Mouse (Mus musculus): ENCODE measurements around the gene Ldb2. TPM values are rescaled to one million over a fixed set of nuclear protein-coding genes. Genes with fewer than 3 reads are reported as not detected.

Gene Ldb2
- total and polyA plus RNA-seq, 2 experiments from 2014 or later, result 47.6 to 66.5 TPM

- Histone ChIP-seq H3K27me3 (ENCODE audit: insufficient read depth, low read length) (no peaks in the 10 kb centered on the region), H3K9ac (replicated peaks; ENCODE audit: low read length, poor library complexity, severe bottlenecking) (no peak overlapping the region), H3K4me2 (ENCODE audit: low read depth, low read length, poor library complexity, severe bottlenecking) (no peak overlapping the region), H3K27ac (ENCODE audit: low read depth, low read length) (no peak overlapping the region), H3K4me3 (ENCODE audit: low read depth, low read length) (no peak overlapping the region), H3K4me1 (ENCODE audit: insufficient read depth, low read length) (peaks cover 12% of the 10 kb centered on the region; the same call in 1 of the 2 replicates), H3K9me3 (ENCODE audit: low read length) (no peaks in the 10 kb centered on the region), H3K36me3 (ENCODE audit: insufficient read depth, low read length) (no peaks in the 10 kb centered on the region)
- no peak for ATAC-seq (ENCODE audit: low FRiP score)
- no peak for DNase-seq (ENCODE audit: low spot score)
- WGBS, result 53% methylated on average over 7 of the region's 7 CpGs
- no peak for TF ChIP-seq CTCF (IDR thresholded peaks at IDR 0.05)
Measured at GRCm38 (mm10) chr5:44696548-44696947, 102.9 kb downstream of the Ldb2 start.

DNA sequence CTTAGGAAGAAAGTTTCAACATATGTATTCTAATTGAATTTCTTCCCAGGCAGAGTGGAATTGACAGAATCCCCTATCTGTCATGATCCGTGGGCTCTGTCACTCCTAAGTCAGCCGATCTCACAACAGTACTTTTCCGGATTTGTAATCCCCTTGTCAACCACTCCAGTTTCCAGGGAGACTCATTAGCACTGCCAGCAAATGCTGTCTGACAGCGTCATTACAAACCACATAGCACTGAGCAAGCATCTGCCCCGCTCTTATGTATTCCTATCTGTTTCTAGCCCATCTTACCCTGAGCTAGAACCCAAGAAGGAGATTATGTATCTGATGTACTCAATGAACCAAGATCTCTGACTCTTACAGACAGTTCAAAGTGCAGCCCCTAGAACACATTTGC, 105.8 kb downstream of the Ldb2 start:
- TF ChIP-seq CTCF (IDR thresholded peaks at IDR 0.05), result no peak
- Histone ChIP-seq H3K4me1 (ENCODE audit: insufficient read depth, low read length) (peaks cover 12% of the 10 kb centered on the region; the same call in 1 of the 2 replicates), H3K9me3 (ENCODE audit: low read length) (no peaks in the 10 kb centered on the region), H3K9ac (replicated peaks; ENCODE audit: low read length, poor library complexity, severe bottlenecking) (no peak overlapping the region), H3K4me3 (ENCODE audit: low read depth, low read length) (no peak overlapping the region), H3K36me3 (ENCODE audit: insufficient read depth, low read length) (no peaks in the 10 kb centered on the region), H3K27ac (ENCODE audit: low read depth, low read length) (no peak overlapping the region), H3K27me3 (ENCODE audit: insufficient read depth, low read length) (no peaks in the 10 kb centered on the region), H3K4me2 (ENCODE audit: low read depth, low read length, poor library complexity, severe bottlenecking) (no peak overlapping the region)
- ATAC-seq (ENCODE audit: low FRiP score), result peak; percentile 32; the same call in 1 of the 2 replicates
- WGBS, result 17% methylated on average over 5 of the region's 5 CpGs
- DNase-seq (ENCODE audit: low spot score), result peak; percentile 68

GRCm38 (mm10) chr5:44686344-44686743, 113.1 kb downstream of the Ldb2 start:
- no peaks in the 10 kb centered on the region for H3K36me3 ChIP-seq (ENCODE audit: insufficient read depth, low read length)
- WGBS, result 92% methylated on average over 6 of the region's 6 CpGs
- ATAC-seq (ENCODE audit: low FRiP score) (no peak), DNase-seq (ENCODE audit: low spot score) (no peak)
- H3K27me3 ChIP-seq (ENCODE audit: insufficient read depth, low read length), result no peaks in the 10 kb centered on the region
- H3K27ac ChIP-seq (ENCODE audit: low read depth, low read length), result no peak overlapping the region
- TF ChIP-seq CTCF (IDR thresholded peaks at IDR 0.05), result no peak
- no peaks in the 10 kb centered on the region; the same call in 1 of the 2 replicates for H3K4me1 ChIP-seq (ENCODE audit: insufficient read depth, low read length)
- H3K4me3 ChIP-seq (ENCODE audit: low read depth, low read length), result no peak overlapping the region
- no peak overlapping the region for H3K4me2 ChIP-seq (ENCODE audit: low read depth, low read length, poor library complexity, severe bottlenecking)
- no peak overlapping the region; the same call in 1 of the 2 replicates for H3K9ac ChIP-seq (replicated peaks; ENCODE audit: low read length, poor library complexity, severe bottlenecking)
- no peaks in the 10 kb centered on the region for H3K9me3 ChIP-seq (ENCODE audit: low read length)

DNA sequence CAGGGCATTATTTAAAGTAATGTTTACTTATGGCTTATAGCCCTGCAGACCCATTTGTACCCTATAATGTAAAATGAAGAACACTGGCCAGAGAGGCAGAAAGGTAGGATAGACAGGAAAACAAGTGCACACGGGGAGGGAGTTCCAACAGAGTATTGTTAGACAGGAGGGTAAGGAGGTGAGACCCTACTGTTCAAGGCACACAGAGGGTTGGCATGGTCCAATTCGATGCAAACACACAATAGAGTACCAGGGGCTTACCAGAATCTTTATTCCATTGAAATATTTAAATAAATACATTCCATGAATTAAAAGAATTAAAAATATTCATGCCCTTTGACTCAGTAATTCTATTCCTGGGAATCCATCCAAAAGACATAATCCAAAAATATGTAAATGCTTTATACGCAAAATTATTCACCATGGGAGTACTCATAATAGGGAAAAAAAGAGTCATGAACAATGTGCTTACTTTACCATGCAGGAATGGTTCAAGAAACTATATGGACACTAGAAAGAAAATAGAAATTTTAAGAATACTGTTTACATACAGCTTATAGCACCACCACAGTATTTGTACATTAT, 118.3 kb downstream of the Ldb2 start:
- ATAC-seq (ENCODE audit: low FRiP score), result no peak
- Histone ChIP-seq H3K4me1 (ENCODE audit: insufficient read depth, low read length) (no peaks in the 10 kb centered on the region), H3K9ac (replicated peaks; ENCODE audit: low read length, poor library complexity, severe bottlenecking) (no peak overlapping the region), H3K9me3 (ENCODE audit: low read length) (no peaks in the 10 kb centered on the region), H3K4me3 (ENCODE audit: low read depth, low read length) (no peak overlapping the region), H3K27me3 (ENCODE audit: insufficient read depth, low read length) (no peaks in the 10 kb centered on the region), H3K36me3 (ENCODE audit: insufficient read depth, low read length) (no peaks in the 10 kb centered on the region), H3K4me2 (ENCODE audit: low read depth, low read length, poor library complexity, severe bottlenecking) (no peak overlapping the region), H3K27ac (ENCODE audit: low read depth, low read length) (no peak overlapping the region)
- no peak for TF ChIP-seq CTCF (IDR thresholded peaks at IDR 0.05)
- DNase-seq (ENCODE audit: low spot score), result no peak
- WGBS, result 38% methylated on average over 3 of the region's 3 CpGs

DNA sequence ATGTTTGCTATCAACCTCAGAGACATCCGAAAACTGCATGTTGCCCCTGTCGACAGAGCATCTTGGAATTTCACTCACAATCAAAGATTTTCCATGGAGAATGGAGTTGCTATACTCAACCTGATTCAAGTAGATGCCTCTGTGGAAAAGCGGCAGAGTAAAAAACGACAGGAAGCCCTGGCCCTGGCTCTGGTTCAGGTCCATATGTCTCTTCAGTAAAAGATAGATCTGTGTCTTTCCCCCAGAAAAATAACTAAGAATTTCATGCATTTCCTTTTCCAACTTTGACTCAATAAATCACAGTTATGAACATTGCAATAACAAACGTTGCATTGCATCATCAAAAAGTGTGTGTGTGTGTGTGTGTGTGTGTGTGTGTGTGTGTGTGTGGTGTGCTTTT, 121.7 kb downstream of the Ldb2 start:
- Histone ChIP-seq H3K27ac (ENCODE audit: low read depth, low read length) (no peak overlapping the region), H3K4me2 (ENCODE audit: low read depth, low read length, poor library complexity, severe bottlenecking) (no peak overlapping the region), H3K9ac (replicated peaks; ENCODE audit: low read length, poor library complexity, severe bottlenecking) (no peak overlapping the region), H3K27me3 (ENCODE audit: insufficient read depth, low read length) (no peaks in the 10 kb centered on the region), H3K36me3 (ENCODE audit: insufficient read depth, low read length) (no peaks in the 10 kb centered on the region), H3K4me1 (ENCODE audit: insufficient read depth, low read length) (peaks cover 5% of the 10 kb centered on the region; the same call in 1 of the 2 replicates), H3K9me3 (ENCODE audit: low read length) (no peaks in the 10 kb centered on the region), H3K4me3 (ENCODE audit: low read depth, low read length) (no peak overlapping the region)
- TF ChIP-seq CTCF (IDR thresholded peaks at IDR 0.05), result no peak
- WGBS, result 85% methylated on average over 5 of the region's 5 CpGs
- ATAC-seq (ENCODE audit: low FRiP score) (no peak), DNase-seq (ENCODE audit: low spot score) (no peak)

DNA sequence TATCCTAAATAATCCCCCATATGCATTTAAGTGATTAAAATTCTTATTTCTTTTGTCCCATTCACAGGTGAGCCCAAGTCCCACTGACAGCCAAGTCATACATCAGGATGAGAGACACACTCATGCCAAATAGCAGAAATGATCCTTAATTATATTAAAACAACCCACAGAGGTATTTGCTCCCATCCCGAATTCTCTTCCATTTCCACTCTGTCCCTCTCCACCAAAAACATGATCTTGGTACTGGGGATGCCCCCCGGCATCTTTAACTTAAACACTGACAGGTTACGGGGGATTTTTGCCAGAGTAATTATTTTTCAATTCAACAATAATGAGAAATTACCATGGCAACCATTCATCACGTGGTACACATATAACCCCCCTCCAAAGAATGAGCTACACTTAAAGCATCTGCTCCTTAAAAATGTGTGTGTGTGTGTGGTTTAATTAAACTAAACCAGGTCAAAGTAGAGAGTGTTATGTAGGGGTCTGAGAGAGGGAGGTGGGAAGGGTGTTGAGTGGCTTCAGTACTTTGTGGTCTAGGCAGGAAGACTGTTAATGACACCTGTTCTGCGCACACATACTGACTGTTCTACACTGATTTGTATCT, 123.2 kb downstream of the Ldb2 start:
- no peak for TF ChIP-seq CTCF (IDR thresholded peaks at IDR 0.05)
- ATAC-seq (ENCODE audit: low FRiP score) (peak; percentile 57), DNase-seq (ENCODE audit: low spot score) (peak; percentile 30)
- Histone ChIP-seq H3K4me1 (ENCODE audit: insufficient read depth, low read length) (peaks cover 5% of the 10 kb centered on the region; the same call in 1 of the 2 replicates), H3K27me3 (ENCODE audit: insufficient read depth, low read length) (no peaks in the 10 kb centered on the region), H3K27ac (ENCODE audit: low read depth, low read length) (peak overlapping the region; percentile 77), H3K4me3 (ENCODE audit: low read depth, low read length) (no peak overlapping the region), H3K4me2 (ENCODE audit: low read depth, low read length, poor library complexity, severe bottlenecking) (no peak overlapping the region), H3K9ac (replicated peaks; ENCODE audit: low read length, poor library complexity, severe bottlenecking) (no peak overlapping the region), H3K36me3 (ENCODE audit: insufficient read depth, low read length) (no peaks in the 10 kb centered on the region), H3K9me3 (ENCODE audit: low read length) (no peaks in the 10 kb centered on the region)
- WGBS, result 48% methylated on average over 5 of the region's 5 CpGs

All from midbrain, postnatal 0 days (tissue).